Mouse (Mus musculus) thymus, adult 2 months (tissue): ENCODE data around the gene Tenm1. TPM values are rescaled to one million over a fixed set of nuclear protein-coding genes. Genes with fewer than 3 reads are reported as not detected.

Experiments used
- DNase-seq: peaks from one replicate; pipeline ENCODE4 v3.0.0; 2021
- H3K27ac ChIP-seq: fragments of 200-500 bp; 2 replicates; pipeline ENCODE4 v1.5.1; 2012; ENCODE audit warnings: low read length, control low read depth; ENCODE audit not compliant: control insufficient read depth, insufficient read depth
- H3K27me3 ChIP-seq: fragments of 200-500 bp; 2 replicates; pipeline ENCODE4 v1.6.1; 2012; ENCODE audit warnings: mild to moderate bottlenecking, low read length, moderate library complexity, mixed read lengths; ENCODE audit not compliant: control insufficient read depth, insufficient read depth
- H3K36me3 ChIP-seq: fragments of 200-500 bp; 2 replicates; pipeline ENCODE4 v1.6.1; 2012; ENCODE audit warnings: mild to moderate bottlenecking, low read length, moderate library complexity; ENCODE audit not compliant: control insufficient read depth, insufficient read depth
- H3K4me1 ChIP-seq: fragments of 200-500 bp; replicated peaks from 2 replicates; pipeline ENCODE4 v1.6.1; 2012; ENCODE audit warnings: low read length; ENCODE audit not compliant: control insufficient read depth, insufficient read depth
- H3K4me3 ChIP-seq: fragments of 200-500 bp; 2 replicates; pipeline ENCODE4 v1.5.1; 2012; ENCODE audit warnings: mild to moderate bottlenecking, low read length, control low read depth, moderate library complexity; ENCODE audit not compliant: control insufficient read depth, insufficient read depth
- CTCF ChIP-seq: fragments of 200-500 bp; IDR thresholded peaks from 2 replicates; pipeline ENCODE4 v1.5.1; 2012; ENCODE audit warnings: mild to moderate bottlenecking, control low read depth, low read length, moderate library complexity, borderline replicate concordance; ENCODE audit not compliant: control insufficient read depth, poor library complexity, insufficient read depth; ENCODE audit errors: extremely low read depth
- POLR2A ChIP-seq: fragments of 200-500 bp; IDR thresholded peaks from 2 replicates; pipeline ENCODE4 v1.6.1; 2012; ENCODE audit warnings: mild to moderate bottlenecking, low read length, control low read depth, moderate library complexity; ENCODE audit not compliant: control insufficient read depth, poor library complexity, insufficient read depth; ENCODE audit errors: extremely low read depth
- WGBS: fragments of 180-500 bp; shearing (Covaris S2); methylation state at CpG from one replicate; pipeline ENCODE4 v1.1.7; 2018; 5-methylcytosine and 5-hydroxymethylcytosine counted together
- polyA plus RNA-seq: library from polyadenylated mRNA; depleted of rRNA; stranded (reverse); fragments of >200 nt; gene quantifications from 2 replicates; pipeline ENCODE4 v1.2.3, GENCODE M21; 2012; rRNA removed

Tenm1 gene
- polyA plus RNA-seq, 1 experiment, result 0.42 TPM

DNA sequence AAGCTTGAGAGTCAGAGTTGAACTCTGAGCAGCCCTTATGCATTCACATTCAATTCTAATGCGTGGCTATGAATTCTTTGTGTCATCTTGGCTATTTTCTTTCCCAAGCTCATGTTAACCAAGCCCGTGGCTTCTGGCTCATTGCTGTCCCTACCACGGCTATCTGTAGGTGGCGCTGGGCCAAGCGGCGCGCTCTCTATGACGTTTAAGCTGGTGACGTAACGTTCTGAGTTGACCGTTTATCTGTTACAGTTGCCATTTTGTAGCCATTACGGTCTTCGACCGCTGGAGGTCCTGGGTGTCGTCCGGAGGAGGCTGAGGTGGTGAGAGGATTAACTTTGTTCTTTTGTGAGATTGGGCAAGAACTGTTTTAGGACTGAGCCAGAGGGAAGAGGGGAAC is 939.5 kb downstream of the Tenm1 start, which contains the start of gene Tex13c2:
Gene Tex13c2, plus strand, starts transcription at position 246 of the 400 bp plus-strand sequence.
- H3K36me3 ChIP-seq, result no peaks in the 10 kb centered on the region
- H3K4me3 ChIP-seq, result no peak within 1 kb of the TSS
- no peak within 1 kb of the TSS for H3K27ac ChIP-seq
- no peaks in the 10 kb centered on the region for H3K27me3 ChIP-seq
- no peaks in the 10 kb centered on the region for H3K4me1 ChIP-seq
- DNase-seq, result no peak
- TF ChIP-seq POLR2A, result no peak
- TF ChIP-seq CTCF, result no peak
- WGBS, result 98% methylated on average over 16 of the region's 16 CpGs

Other genes starting within 250 kb of the Tenm1 start
- not detected in 2 replicates for gene Tex13c1, start 162.0 kb upstream of the Tenm1 start, polyA plus RNA-seq